Mouse (Mus musculus) cerebellum, postnatal 14 days (tissue): ENCODE data around the gene Ccdc177.

Experiments
- DNase-seq, 2 experiments: peaks; one replicate each; pipeline ENCODE4 v3.0.0; 2021; ENCODE audit warnings: mixed read lengths in 2 of 2

Ccdc177 gene

DNA sequence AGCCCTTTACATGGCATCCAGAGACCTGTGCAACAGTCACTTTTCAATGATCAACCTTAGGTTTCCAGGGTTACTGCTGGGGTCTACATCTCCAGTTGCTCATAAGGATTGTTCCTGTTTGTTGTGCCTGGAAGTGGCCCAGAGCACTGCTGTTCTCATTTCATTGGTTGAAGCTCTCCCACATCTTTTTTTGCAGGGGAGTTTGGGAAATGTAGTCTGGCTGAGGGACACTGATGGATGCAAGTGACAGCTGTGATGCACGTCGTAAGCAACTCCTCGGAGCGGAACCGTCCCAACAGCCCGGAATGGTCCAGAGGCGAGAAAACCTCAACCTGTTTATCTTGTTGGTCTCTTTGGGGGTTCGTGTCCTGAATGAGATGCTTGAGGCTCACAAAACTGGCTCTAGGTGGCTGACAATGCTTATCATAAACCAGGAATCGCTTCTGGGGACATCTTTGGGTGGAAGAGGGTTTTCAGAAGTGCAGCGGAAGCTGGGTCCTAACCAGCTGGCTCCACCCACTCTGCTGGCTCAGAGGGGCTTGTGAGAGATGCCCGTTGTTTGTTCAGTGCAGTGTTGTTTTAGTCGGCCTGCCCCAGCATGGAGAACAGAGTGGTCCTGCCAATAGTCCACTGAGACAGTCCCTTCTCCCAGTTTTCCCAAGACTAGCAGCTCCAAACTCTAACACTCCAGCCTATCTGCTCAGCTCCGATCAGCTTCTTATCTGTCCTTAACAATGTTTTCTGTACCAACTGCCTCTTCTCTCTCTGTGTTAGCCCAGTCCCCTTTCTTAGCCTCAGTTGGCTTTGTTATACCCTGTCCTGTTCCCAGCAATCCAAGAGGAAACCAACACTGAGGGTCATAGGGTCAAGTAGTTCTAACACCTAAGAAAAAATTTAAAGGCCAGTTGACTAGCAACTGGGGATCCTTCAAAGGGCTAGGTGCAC, 25.7 kb downstream of the Ccdc177 start:
- DNase-seq, result peak in 1 of 2 experiments; percentile 22

DNA sequence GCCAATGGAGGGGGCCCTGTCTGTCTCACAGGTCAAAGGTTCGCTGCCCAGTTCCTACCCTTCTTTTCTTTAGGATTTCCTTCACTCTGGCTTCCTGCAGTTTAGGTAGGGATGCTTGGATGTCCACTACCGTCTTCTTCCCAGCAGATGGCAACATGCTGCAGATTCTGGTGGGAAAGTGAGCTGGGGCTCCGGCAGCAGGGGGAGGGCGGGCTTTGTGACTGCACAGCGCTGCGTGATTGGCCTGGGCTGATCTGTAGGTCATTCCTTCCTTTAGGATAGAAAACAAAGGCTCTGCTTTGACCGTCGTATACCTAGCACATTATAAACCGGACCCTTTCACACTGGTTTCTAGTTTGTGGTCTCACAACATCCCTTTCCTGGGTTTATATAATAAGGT, 29.9 kb downstream of the Ccdc177 start:
- peak; percentile 84 to 85 for DNase-seq

GRCm38 (mm10) chr12:80729758-80730530, 30.5 kb downstream of the Ccdc177 start:
- peak; percentile 20 to 31 for DNase-seq

- DNase-seq, result peak; percentile 33 to 34
Measured at GRCm38 (mm10) chr12:80728814-80729213, 31.7 kb downstream of the Ccdc177 start.

- DNase-seq, result no peak
Measured at GRCm38 (mm10) chr12:80728207-80728606, 32.3 kb downstream of the Ccdc177 start.

DNA sequence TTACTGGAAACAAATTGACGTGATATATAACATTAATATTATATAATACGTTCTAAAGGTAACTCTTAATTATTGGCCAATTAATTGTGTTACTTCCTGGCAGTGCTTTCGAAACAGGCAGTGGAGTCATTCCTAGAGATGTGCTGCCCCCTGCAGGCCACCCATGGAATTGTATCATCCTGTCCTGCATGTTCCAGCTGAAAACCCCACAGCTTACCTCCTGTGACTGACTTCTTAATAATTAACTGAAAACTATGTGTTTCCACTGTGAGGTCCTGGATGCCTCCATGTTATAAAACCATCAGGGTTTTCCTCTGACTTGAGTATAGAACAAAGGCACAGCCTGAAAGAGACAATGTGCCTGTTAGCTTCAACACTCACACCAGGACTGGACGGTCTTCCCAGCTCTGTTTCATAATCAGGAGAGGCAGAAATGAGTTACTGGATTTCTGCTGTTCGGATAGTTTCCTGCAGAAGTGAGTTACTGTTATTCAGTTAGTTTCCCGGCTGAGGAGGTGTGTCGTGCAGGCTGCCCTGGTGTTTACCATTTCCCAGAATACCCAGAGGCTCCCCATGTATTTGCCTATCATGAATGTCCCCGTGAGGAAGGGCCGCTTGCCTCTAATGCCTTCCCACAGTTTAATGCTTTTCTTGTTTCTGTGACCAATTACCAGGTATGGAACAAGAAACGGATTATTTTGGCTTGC, 35.5 kb downstream of the Ccdc177 start:
- peak; percentile 93 to 97 for DNase-seq

- no peak for DNase-seq
Measured at GRCm38 (mm10) chr12:80721458-80721857, 39.0 kb downstream of the Ccdc177 start.

DNA sequence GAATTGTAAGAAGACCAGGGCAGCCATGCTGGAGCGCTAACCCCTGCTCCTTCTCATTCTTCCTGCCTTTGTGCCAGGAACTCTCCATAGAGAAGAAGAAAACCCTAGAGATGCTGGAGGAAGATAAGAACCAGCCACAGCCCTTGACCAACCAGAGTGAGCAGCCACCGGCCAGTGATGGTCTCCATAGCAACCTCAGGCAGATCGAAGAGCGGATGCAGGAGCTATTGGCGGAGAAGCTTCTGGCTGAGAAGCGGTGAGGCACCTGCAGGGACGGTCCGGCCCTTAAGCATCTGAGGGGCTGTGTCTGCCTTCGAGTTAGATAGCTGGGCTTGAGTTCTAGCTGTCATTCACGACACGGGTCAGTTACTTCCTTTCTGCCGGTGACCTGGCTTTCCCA, 40.0 kb downstream of the Ccdc177 start:
- DNase-seq, result no peak

DNA sequence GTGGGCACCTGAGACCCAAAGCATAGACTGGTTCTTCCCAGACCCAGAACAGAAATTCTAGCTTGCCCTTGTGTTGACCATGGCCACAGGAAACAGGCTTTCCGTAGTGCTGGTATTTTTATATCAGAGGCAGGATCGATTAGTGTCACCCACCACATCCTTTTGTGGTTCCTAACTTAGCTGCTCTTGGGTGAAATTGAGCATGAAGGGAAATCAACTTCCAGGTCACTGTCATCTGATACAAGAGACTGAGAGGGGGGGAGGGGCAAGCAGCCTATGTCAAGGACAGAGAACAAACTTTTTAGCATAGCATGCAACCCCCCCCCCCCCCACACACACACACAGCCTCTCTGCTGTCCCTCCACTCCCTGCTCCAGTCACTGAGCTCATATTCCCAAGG, 41.3 kb downstream of the Ccdc177 start:
- no peak for DNase-seq

GRCm38 (mm10) chr12:80715915-80716314, 44.6 kb downstream of the Ccdc177 start:
- DNase-seq, result no peak

- DNase-seq, result peak; percentile 79 to 84
Measured at GRCm38 (mm10) chr12:80706915-80707604, 53.4 kb downstream of the Ccdc177 start.

DNA sequence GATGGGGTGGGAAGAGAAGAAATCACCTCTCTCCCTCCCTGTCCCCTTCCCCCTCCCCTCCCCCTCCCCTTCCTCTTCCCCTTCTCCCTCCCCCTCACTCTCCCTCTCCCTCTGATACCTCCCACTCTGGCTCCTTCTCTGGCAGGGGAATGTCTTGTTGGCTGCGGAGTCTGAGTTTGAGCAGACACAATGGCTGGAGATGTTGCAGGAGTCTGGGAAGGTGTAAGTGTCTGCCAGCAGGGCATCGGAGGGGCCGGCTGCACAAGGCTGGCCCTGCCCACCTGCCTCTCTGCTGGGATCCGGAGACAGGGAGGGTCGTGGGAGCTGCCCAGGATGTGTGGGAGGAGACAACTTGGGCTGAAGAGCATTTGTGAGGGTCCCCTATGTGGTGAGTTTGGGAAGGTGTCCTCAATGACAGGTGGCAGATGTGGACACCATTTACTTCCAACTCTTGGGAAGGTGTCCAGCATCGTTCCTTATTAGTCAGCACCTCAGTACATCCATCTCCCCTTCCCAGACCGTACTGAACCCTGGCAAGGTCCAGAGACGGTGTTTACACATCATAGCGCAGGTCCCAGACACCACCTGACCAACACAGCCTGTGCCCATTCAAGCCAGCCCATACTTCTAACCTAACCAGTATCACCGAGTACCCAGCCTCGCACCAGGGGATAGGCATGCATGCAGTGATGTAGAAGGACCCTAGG, 54.1 kb downstream of the Ccdc177 start:
- no peak for DNase-seq
